ENCODE assay signal across 7 mouse cellular contexts in genomic region chr11:44867433-44867832, GRCm38 (mm10).
"Had no signal": no experiment of that assay in that cellular context is flagged by ENCODE, and none has a peak within 500 bp of the region (broad histone marks: within the 10 kb centered on the region; RNA-seq: fewer than 3 reads in every experiment).

No protein-coding gene starts in this region.

- H3K9me3 ChIP-seq: limb, embryonic 13.5 days; midbrain, embryonic 13.5 days; stomach, embryonic 15.5 days had no signal

- ATAC-seq: midbrain, embryonic 13.5 days had no signal

- H3K27me3 ChIP-seq: limb, embryonic 13.5 days; midbrain, embryonic 13.5 days; stomach, embryonic 15.5 days had no signal

- H3K4me3 ChIP-seq: limb, embryonic 13.5 days; midbrain, embryonic 13.5 days; stomach, embryonic 15.5 days had no signal

- DNase-seq: right cerebral cortex, postnatal 14 days; thymus, adult 2 months; thymus, postnatal 25 days had no signal

- H3K4me1 ChIP-seq: stomach, embryonic 15.5 days had no signal

- H3K36me3 ChIP-seq: midbrain, embryonic 13.5 days; stomach, embryonic 15.5 days had no signal

- H3K9ac ChIP-seq: limb, embryonic 13.5 days; liver, embryonic 14.5 days; midbrain, embryonic 13.5 days; stomach, embryonic 15.5 days had no signal

- H3K27ac ChIP-seq: limb, embryonic 13.5 days; liver, embryonic 14.5 days; midbrain, embryonic 13.5 days; stomach, embryonic 15.5 days had no signal

- H3K4me2 ChIP-seq: limb, embryonic 13.5 days; midbrain, embryonic 13.5 days; stomach, embryonic 15.5 days had no signal
